Mouse (Mus musculus): Measurements from ENCODE around the gene Cidec. TPM values are rescaled to one million over a fixed set of nuclear protein-coding genes. Genes with fewer than 3 reads are reported as not detected.

Gene Cidec
- not detected in 2 replicates for polyA plus RNA-seq (2015; fragmentation: Nextera tagmentation; extraction: Ambion mirVana)

DNA sequence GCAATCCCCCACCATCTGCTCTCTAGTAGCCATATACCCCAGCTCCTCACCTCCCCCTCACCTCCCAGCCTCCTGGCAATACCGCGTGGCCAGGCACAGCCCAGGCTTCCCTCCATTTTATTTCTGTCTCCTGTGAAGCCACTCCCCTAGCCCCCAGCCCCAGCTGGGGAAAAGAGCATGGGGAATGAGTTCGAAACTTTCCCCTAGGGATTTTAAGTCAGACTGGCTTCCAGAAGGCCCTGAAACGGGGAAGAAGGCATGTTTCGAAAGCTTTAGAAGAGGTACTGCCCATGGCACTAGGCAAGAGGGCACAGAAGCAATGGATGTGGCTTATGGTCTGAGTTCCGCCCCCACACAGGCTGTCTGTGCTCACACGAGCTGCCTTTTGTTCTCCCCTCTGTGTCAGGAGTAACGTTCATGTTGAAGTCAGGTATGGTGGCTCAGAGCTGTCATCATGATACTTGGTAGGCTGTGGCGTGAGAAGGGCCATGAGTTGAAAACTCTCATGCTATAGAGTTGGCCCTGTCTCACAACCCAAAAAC is at the start of gene Cidec:
Cidec (minus strand) TSS at position 97 of the 542 bp plus-strand sequence.
- ATAC-seq (replicated peaks; ENCODE audit: insufficient number of reproducible peaks, insufficient read depth, low FRiP score, low read depth): no peak
- Histone ChIP-seq H3K27me3 (no peaks in the 10 kb centered on the region), H3K9ac (no peak within 1 kb of the TSS), H3K27ac (no peak within 1 kb of the TSS), H3K4me2 (no peak within 1 kb of the TSS), H3K36me3 (no peaks in the 10 kb centered on the region), H3K4me3 (no peak within 1 kb of the TSS), H3K4me1 (replicated peaks) (0 out of 2 replicates have a peak, but pooled peaks cover 2% of the 10 kb centered on the region), H3K9me3 (replicated peaks) (no peaks in the 10 kb centered on the region)
- 71% methylated on average over 9 of the region's 9 CpGs for WGBS

- peak overlapping the region; percentile 87 for H3K27ac ChIP-seq
- peak overlapping the region; percentile 58 for H3K4me3 ChIP-seq
- ATAC-seq (replicated peaks; ENCODE audit: insufficient number of reproducible peaks, insufficient read depth, low FRiP score, low read depth): 0 out of 2 replicates have a peak, but pooled peaks have one; percentile 7
- WGBS: 8% methylated on average over 10 of the region's 10 CpGs
- H3K4me1 ChIP-seq (replicated peaks): peaks cover 45% of the 10 kb centered on the region
- H3K9ac ChIP-seq: peak overlapping the region; percentile 70
- no peaks in the 10 kb centered on the region for H3K9me3 ChIP-seq (replicated peaks)
- peaks cover 8% of the 10 kb centered on the region; the same call in 1 of the 2 replicates for H3K36me3 ChIP-seq
- H3K4me2 ChIP-seq: peak overlapping the region; percentile 78
- H3K27me3 ChIP-seq: peaks cover 13% of the 10 kb centered on the region; the same call in 1 of the 2 replicates
Observed at GRCm38 (mm10) chr6:113483729-113484128, 48.2 kb upstream of the Cidec start.

DNA sequence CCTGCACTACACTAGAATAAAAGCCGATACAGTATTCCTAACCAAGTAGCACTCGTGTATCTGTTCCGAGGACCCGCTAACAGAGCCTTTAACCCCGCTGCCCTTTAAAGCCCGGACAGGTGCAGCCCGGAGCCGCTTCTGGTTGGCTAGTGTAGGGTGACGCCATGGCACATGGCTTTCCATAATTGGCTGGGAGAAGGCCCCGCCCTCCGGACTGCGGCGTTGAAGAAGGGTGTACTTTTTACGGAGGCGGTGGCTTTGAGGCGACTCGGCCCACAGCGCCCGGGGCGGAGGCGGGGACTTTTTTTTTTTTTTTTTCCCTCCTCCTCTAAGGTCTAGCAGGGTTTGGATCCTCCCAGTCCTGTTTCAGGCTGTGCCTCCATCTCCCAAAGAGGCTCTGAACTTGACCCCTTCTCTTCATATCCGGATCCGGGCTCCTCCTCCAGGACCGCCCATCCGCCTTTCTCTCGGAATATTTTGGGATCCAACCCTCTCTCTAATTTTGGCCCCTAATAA is 47.6 kb upstream of the Cidec start, which contains the start of gene Creld1:
Creld1 (plus strand) TSS at position 198 of the 516 bp plus-strand sequence.
- Histone ChIP-seq H3K4me2 (peak within 1 kb of the TSS; percentile 78), H3K4me1 (replicated peaks) (peaks cover 45% of the 10 kb centered on the region), H3K27ac (peak within 1 kb of the TSS; percentile 87), H3K36me3 (0 out of 2 replicates have a peak, but pooled peaks cover 2% of the 10 kb centered on the region), H3K4me3 (peak within 1 kb of the TSS; percentile 58), H3K27me3 (peaks cover 13% of the 10 kb centered on the region; the same call in 1 of the 2 replicates), H3K9ac (peak within 1 kb of the TSS; percentile 70), H3K9me3 (replicated peaks) (no peaks in the 10 kb centered on the region)
- peak; percentile 95 for ATAC-seq (replicated peaks; ENCODE audit: insufficient number of reproducible peaks, insufficient read depth, low FRiP score, low read depth)
- WGBS: under 1% methylated on average over 26 of the region's 26 CpGs

DNA sequence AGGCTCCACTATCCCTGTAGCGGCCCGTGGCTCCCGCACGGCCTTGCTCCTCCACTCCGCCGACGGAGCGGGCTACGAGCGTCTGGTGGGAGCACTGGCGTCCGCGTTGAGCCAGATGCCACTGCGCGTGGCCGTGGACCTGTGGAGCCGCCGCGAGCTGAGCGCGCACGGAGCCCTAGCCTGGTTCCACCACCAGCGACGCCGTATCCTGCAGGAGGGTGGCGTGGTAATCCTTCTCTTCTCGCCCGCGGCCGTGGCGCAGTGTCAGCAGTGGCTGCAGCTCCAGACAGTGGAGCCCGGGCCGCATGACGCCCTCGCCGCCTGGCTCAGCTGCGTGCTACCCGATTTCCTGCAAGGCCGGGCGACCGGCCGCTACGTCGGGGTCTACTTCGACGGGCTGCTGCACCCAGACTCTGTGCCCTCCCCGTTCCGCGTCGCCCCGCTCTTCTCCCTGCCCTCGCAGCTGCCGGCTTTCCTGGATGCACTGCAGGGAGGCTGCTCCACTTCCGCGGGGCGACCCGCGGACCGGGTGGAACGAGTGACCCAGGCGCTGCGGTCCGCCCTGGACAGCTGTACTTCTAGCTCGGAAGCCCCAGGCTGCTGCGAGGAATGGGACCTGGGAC is 47.0 kb upstream of the Cidec start:
- no peaks in the 10 kb centered on the region for H3K9me3 ChIP-seq (replicated peaks)
- peak; percentile 21 for ATAC-seq (replicated peaks; ENCODE audit: insufficient number of reproducible peaks, insufficient read depth, low FRiP score, low read depth)
- 2% methylated on average over 64 of the region's 65 CpGs for WGBS
- peak overlapping the region; percentile 78 for H3K4me2 ChIP-seq
- peak overlapping the region; percentile 87 for H3K27ac ChIP-seq
- peak overlapping the region; percentile 62 for H3K9ac ChIP-seq
- peak overlapping the region; percentile 58 for H3K4me3 ChIP-seq
- H3K27me3 ChIP-seq: peaks cover 13% of the 10 kb centered on the region; the same call in 1 of the 2 replicates
- peaks cover 45% of the 10 kb centered on the region for H3K4me1 ChIP-seq (replicated peaks)
- no peaks in the 10 kb centered on the region for H3K36me3 ChIP-seq

DNA sequence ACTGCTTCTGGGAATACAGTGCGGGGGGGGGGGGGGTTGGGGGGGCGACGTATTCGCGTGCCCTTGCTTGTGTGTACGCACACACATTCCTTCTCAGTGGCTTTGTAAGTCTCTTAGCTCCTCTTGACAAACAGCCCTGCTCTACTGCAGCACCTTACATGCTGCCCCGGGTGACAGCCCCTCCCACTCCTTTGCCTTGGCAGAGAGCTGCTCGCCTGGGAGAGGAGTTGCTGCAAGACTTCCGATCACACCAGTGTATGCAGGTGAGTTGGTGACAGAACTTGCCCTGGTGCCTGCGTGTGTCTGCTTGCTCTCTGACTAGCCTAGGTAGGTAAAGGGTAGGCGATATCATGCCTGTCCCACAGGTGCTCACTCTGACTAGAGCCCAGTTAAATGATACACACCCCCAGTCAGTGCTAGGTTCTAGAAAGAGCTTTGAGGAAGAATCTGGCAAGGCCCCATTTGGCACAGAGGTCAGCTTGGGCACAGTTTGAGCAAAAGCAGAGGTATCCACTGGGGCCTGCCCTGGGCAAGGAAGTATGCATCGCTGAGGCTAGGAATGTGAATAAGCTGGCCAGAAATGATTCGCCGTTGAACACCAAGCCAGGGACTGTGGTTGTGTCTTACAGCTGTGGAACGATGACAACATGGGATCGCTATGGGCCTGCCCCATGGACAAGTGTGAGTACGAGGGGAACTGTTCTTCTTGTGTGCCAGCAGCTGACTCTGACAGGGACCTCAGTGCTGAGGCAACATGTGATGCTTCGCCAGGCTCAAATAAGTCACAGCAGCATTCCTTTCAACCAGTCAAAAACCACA is 45.2 kb upstream of the Cidec start:
- no peak overlapping the region for H3K9ac ChIP-seq
- no peaks in the 10 kb centered on the region for H3K9me3 ChIP-seq (replicated peaks)
- H3K4me1 ChIP-seq (replicated peaks): peaks cover 42% of the 10 kb centered on the region
- H3K27me3 ChIP-seq: peaks cover 13% of the 10 kb centered on the region; the same call in 1 of the 2 replicates
- 46% methylated on average over 18 of the region's 18 CpGs for WGBS
- H3K4me3 ChIP-seq: no peak overlapping the region
- ATAC-seq (replicated peaks; ENCODE audit: insufficient number of reproducible peaks, insufficient read depth, low FRiP score, low read depth): no peak; the same call in 1 of the 2 replicates
- H3K4me2 ChIP-seq: peak overlapping the region; percentile 78; the same call in 1 of the 2 replicates
- H3K27ac ChIP-seq: peak overlapping the region; percentile 61
- H3K36me3 ChIP-seq: no peaks in the 10 kb centered on the region

GRCm38 (mm10) chr6:113478906-113479305 is 43.3 kb upstream of the Cidec start:
- H3K36me3 ChIP-seq: no peaks in the 10 kb centered on the region
- H3K9me3 ChIP-seq (replicated peaks): no peaks in the 10 kb centered on the region
- peaks cover 33% of the 10 kb centered on the region for H3K4me1 ChIP-seq (replicated peaks)
- WGBS: 77% methylated on average over 10 of the region's 10 CpGs
- H3K27me3 ChIP-seq: peaks cover 13% of the 10 kb centered on the region; the same call in 1 of the 2 replicates
- H3K9ac ChIP-seq: no peak overlapping the region
- no peak overlapping the region for H3K4me2 ChIP-seq
- no peak for ATAC-seq (replicated peaks; ENCODE audit: insufficient number of reproducible peaks, insufficient read depth, low FRiP score, low read depth)
- no peak overlapping the region for H3K27ac ChIP-seq
- H3K4me3 ChIP-seq: no peak overlapping the region

DNA sequence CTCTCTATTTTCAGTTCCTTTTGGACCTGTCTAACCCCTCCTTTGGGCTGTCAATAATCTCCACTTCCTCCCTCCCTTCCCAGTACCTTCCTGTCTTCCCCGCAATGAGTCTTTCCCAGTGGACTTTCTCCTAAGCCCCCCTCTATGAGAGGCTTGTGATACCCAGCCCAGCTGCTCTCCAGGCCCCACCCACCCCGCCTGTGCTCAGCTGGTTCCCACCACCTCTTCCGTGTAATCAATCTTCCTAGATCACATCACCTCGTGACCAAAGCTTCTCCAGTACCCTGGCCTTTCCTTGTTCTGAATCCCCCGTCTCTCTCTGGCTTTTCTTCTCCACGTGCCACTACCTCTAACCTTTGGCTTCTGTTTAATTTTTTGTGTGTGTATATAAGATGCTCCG is 41.8 kb upstream of the Cidec start:
- 41% methylated on average over 7 of the region's 7 CpGs for WGBS
- Histone ChIP-seq H3K27ac (no peak overlapping the region), H3K27me3 (peaks cover 13% of the 10 kb centered on the region; the same call in 1 of the 2 replicates), H3K4me1 (replicated peaks) (peaks cover 25% of the 10 kb centered on the region), H3K4me2 (no peak overlapping the region), H3K36me3 (no peaks in the 10 kb centered on the region), H3K9ac (no peak overlapping the region), H3K9me3 (replicated peaks) (no peaks in the 10 kb centered on the region), H3K4me3 (no peak overlapping the region)
- ATAC-seq (replicated peaks; ENCODE audit: insufficient number of reproducible peaks, insufficient read depth, low FRiP score, low read depth): no peak

DNA sequence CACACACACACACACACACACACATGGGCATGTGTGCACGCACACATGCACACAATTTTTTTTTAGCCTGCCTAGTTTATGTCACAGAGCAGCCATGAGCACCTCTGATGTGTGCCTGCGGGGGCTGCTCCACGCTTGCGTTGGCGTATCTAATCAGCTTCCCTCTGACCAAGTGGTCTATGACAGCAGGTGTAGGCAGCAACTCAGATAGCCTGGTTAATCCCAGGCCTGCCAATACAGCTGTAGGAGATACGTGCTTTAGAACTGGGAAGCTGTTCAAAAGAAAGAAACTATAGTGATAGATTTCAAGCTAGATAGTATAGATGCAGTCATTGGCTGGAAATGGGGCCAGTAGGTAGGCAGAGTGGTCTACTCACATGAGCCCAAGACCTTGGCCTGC is 38.2 kb upstream of the Cidec start:
- WGBS: 56% methylated on average over 6 of the region's 6 CpGs
- H3K9ac ChIP-seq: no peak overlapping the region
- H3K27ac ChIP-seq: no peak overlapping the region
- no peak overlapping the region for H3K4me3 ChIP-seq
- H3K27me3 ChIP-seq: peaks cover 17% of the 10 kb centered on the region
- H3K36me3 ChIP-seq: no peaks in the 10 kb centered on the region
- H3K9me3 ChIP-seq (replicated peaks): no peaks in the 10 kb centered on the region
- peaks cover 30% of the 10 kb centered on the region for H3K4me1 ChIP-seq (replicated peaks)
- no peak overlapping the region for H3K4me2 ChIP-seq
- ATAC-seq (replicated peaks; ENCODE audit: insufficient number of reproducible peaks, insufficient read depth, low FRiP score, low read depth): no peak

DNA sequence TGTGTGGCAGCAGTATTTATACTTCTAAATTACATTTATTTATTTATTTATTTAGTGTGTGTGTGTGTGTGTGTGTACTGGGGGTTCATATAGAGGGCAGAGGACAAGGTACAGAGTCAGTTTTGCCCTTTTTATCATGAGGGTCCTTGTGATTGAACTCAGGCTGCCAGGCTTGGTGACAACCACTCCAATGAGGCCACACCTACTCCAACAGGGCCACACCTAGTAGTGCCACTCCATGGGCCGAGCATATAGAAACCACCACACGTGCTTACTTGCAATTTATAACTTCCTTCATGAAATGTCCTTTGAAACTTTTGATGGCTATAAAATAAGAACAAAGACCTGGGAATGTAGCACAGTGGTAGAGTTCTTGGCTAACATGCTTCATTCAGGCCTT is 37.7 kb upstream of the Cidec start:
- ATAC-seq (replicated peaks; ENCODE audit: insufficient number of reproducible peaks, insufficient read depth, low FRiP score, low read depth): no peak
- peaks cover 17% of the 10 kb centered on the region for H3K27me3 ChIP-seq

DNA sequence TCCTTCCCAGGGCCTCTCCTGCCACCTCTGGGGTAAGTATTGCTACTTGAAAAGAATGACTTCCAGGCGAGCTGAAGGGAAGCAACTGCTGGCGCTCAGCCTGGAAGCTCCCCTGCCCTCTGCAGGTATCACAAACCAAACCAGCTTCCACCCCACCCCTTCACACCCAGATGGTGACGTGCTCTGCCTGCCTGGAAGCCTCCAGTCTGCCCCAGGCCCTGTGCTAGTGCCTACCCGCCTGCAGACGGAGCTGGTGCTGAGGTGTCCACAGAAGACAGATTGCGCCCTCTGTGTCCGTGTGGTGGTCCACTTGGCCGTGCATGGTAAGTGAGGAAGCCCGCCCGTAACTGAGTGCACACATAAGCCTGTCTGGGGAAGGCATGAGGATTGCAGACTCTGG is 36.5 kb upstream of the Cidec start:
- Histone ChIP-seq H3K4me2 (peak overlapping the region; percentile 72), H3K9ac (no peak overlapping the region), H3K27me3 (peaks cover 17% of the 10 kb centered on the region), H3K27ac (peak overlapping the region; percentile 64; the same call in 1 of the 2 replicates), H3K9me3 (replicated peaks) (no peaks in the 10 kb centered on the region), H3K36me3 (no peaks in the 10 kb centered on the region), H3K4me1 (replicated peaks) (peaks cover 30% of the 10 kb centered on the region), H3K4me3 (no peak overlapping the region; the same call in 1 of the 2 replicates)
- no peak for ATAC-seq (replicated peaks; ENCODE audit: insufficient number of reproducible peaks, insufficient read depth, low FRiP score, low read depth)
- WGBS: 66% methylated on average over 10 of the region's 10 CpGs

More for the DNA sequence above, 37.7 kb upstream of the Cidec start:
- Histone ChIP-seq H3K9ac (no peak overlapping the region), H3K36me3 (no peaks in the 10 kb centered on the region), H3K4me3 (no peak overlapping the region), H3K4me2 (no peak overlapping the region), H3K4me1 (replicated peaks) (peaks cover 30% of the 10 kb centered on the region), H3K27ac (no peak overlapping the region), H3K9me3 (replicated peaks) (no peaks in the 10 kb centered on the region)
- WGBS: 68% methylated on average over 2 of the region's 2 CpGs
